Mouse (Mus musculus) bone marrow macrophage, adult 2 months (primary cell): ENCODE measurements around the gene Ptprg. TPM values are rescaled to one million over a fixed set of nuclear protein-coding genes. Genes with fewer than 3 reads are reported as not detected.

Source experiments
- H3K27ac ChIP-seq: 2 replicates; pipeline ENCODE4 v1.5.1; 2012; ENCODE audit warnings: low read depth, low read length; ENCODE audit not compliant: insufficient read depth
- H3K4me1 ChIP-seq: 2 replicates; pipeline ENCODE4 v1.6.1; 2012; ENCODE audit warnings: low read length; ENCODE audit not compliant: control insufficient read depth, insufficient read depth
- H3K4me3 ChIP-seq: 2 replicates; pipeline ENCODE4 v1.5.1; 2012; ENCODE audit warnings: mild to moderate bottlenecking, low read length, moderate library complexity; ENCODE audit not compliant: insufficient read depth
- CTCF ChIP-seq: IDR thresholded peaks from 2 replicates; pipeline ENCODE4 v1.5.1; 2012; ENCODE audit warnings: low read depth, mild to moderate bottlenecking, low read length, moderate library complexity
- POLR2A ChIP-seq: IDR thresholded peaks from 2 replicates; pipeline ENCODE4 v1.6.1; 2012; ENCODE audit warnings: mild to moderate bottlenecking, low read depth, low read length, borderline replicate concordance
- polyA plus RNA-seq: library from polyadenylated mRNA; stranded (reverse); fragments of >200 nt; gene quantifications from 2 replicates; pipeline ENCODE4 v1.2.4, GENCODE M21; 2012; ENCODE audit not compliant: missing spikeins, insufficient read depth, insufficient read length

The Ptprg gene
- polyA plus RNA-seq, 1 experiment = 0.76 TPM

DNA sequence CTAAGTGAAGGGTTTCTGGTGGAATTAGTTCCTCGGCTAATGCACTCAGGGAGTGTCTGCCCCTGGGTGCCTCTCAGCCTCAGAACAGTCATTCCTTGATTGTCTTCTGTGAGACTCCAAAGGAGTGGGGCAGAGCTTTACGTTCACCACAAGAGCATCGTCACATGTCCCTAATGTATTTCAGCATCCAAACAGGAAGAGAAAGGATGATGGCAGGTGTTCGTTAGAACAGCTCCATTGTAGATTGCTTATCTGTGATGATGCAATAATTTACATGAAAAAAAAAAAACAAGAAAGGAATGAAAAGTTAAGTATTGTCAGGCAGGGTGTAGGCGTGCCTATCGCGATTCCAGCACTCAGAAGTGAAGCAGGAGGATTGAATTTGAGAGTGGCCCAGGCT is 84.3 kb downstream of the Ptprg start:
- Histone ChIP-seq H3K4me3 (no peak overlapping the region), H3K27ac (no peak overlapping the region), H3K4me1 (no peaks in the 10 kb centered on the region)
- TF ChIP-seq POLR2A = no peak
- TF ChIP-seq CTCF = no peak

DNA sequence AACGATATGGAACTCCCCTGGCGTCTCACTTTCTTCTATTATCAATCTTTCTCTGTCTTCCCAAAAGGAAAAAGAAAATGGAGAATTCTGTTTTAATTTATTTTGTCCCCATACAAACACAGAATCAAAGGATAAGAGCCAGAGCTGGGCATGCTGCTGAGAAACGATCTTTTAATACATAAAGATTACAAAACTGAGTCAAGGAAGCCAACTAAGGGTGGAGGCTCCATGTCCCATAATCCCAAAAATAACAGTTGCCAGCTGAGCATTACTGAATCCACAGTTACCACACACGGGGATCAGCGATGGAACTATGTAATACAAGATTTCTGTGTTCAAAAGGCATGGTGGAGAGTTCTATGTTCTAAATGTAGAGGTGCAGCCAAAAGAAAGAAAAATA is 86.0 kb downstream of the Ptprg start:
- TF ChIP-seq CTCF (no peak), POLR2A (no peak)
- H3K27ac ChIP-seq = no peak overlapping the region

DNA sequence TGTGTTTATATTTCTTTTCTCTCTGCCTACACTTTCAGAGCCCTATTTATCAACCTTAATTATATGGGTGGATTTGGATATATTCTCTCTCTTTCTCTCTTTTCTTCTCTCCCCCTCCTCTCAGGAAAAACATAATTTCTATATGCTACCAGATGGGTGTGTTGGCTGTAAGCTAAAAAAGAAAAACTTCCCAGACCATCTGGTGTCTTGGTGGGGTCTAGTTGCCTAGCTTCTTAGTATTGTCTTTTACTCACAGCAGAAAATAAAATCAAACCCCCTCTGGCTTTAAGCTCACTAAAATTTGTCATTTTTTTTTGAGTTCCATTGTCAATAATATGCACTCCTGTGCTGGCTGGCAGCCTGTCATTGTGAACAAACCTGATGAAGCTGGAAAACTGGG is 87.0 kb downstream of the Ptprg start:
- no peak overlapping the region for H3K4me3 ChIP-seq
- TF ChIP-seq POLR2A (no peak), CTCF (no peak)

More for the DNA sequence above, 86.0 kb downstream of the Ptprg start:
- H3K4me1 ChIP-seq = no peaks in the 10 kb centered on the region
- H3K4me3 ChIP-seq = no peak overlapping the region

DNA sequence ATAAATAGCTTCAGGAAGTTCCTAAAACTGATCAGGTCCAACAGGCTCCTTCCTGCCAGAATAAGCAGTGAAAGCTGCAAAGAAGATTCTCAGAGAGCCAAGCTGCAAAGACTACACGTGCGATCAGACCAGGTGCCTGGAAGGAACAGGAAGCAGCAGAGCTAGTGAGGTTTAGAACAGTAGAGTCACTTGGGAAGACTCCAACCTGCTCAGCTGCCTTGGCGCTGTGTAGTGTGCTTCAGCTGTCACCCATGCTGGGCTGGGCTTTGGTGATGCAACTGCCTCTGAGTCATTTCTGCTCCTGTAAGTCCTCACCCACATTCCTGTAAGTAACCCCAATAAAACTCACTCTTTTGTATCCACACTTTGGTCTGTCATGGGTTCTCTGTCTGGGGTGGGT is 87.7 kb downstream of the Ptprg start:
- H3K27ac ChIP-seq = no peak overlapping the region

More for the DNA sequence above, 87.0 kb downstream of the Ptprg start:
- Histone ChIP-seq H3K4me1 (no peaks in the 10 kb centered on the region), H3K27ac (no peak overlapping the region)

DNA sequence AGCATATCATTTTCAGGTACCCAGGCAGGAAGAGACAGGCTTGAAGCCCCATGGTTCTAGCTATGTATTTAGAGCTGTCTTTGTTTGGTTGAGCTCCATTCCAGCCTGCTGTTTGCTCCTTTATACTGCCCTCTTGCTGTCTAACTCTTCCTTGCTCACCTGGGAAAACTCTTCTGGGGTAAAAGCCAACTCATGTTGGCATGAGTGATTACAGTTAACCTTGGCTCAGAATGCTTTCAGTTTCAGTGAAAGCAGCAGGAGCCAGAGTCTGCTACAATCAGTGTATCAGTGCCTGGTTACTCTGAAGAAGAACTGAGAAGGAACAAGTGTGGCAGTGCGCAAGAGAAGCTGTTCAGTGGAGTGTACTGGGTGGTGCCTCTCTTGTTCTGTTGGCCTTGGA is 89.6 kb downstream of the Ptprg start:
- no peak overlapping the region for H3K4me3 ChIP-seq
- no peak for TF ChIP-seq CTCF
- no peak for TF ChIP-seq POLR2A
- H3K27ac ChIP-seq = no peak overlapping the region
- H3K4me1 ChIP-seq = no peaks in the 10 kb centered on the region

More for the DNA sequence above, 87.7 kb downstream of the Ptprg start:
- Histone ChIP-seq H3K4me1 (no peaks in the 10 kb centered on the region), H3K4me3 (no peak overlapping the region)
- no peak for TF ChIP-seq POLR2A
- no peak for TF ChIP-seq CTCF

DNA sequence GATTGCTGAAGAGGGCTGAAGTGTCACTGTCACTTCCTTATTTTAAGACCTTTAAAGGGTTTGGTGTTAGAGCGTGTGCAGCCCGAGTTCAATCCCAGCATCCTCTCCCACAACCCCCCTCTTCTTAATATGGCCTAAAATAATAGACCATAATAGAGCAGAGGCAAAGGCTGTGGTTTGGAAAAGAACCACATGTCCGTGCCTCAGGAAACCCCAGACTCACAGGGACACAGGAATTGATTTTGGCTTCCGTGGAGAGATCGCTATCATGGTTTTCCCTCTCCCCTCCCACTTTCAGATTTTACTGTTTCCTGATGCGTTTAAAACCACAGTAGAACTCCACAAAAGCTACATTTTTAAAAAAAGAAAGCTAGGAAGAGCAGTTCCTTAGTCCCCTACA is 104.0 kb downstream of the Ptprg start:
- TF ChIP-seq CTCF (no peak), POLR2A (no peak)
- Histone ChIP-seq H3K4me1 (no peaks in the 10 kb centered on the region), H3K4me3 (no peak overlapping the region), H3K27ac (no peak overlapping the region)

DNA sequence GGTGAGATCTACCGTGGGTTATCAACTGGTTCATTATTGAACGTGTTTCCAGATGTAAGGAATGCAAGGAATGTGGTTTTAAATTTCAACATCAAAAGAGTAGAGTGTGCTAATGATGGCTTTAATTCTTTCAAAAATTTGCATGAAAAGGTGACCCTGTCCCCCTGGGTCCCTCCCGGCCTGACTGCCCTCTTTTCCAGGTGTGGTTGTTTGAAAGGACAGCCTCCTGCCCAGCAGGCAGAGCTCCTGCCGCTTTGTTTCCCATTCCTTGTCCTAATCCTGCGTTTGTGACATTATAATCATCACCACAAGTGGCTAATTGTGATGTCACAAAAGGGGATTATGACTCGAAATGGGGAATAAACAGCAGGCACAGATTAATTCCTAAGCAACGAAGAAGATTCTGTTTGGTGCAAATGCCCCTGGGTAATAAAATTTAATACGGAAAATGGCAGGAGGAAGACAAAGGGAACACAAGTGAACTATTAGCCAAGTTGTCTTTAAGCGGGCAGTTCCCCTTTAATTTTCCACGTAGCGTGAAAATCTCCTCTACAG is 110.4 kb downstream of the Ptprg start:
- TF ChIP-seq POLR2A = no peak
- no peak for TF ChIP-seq CTCF
- H3K27ac ChIP-seq = no peak overlapping the region
- no peaks in the 10 kb centered on the region for H3K4me1 ChIP-seq
- no peak overlapping the region for H3K4me3 ChIP-seq

DNA sequence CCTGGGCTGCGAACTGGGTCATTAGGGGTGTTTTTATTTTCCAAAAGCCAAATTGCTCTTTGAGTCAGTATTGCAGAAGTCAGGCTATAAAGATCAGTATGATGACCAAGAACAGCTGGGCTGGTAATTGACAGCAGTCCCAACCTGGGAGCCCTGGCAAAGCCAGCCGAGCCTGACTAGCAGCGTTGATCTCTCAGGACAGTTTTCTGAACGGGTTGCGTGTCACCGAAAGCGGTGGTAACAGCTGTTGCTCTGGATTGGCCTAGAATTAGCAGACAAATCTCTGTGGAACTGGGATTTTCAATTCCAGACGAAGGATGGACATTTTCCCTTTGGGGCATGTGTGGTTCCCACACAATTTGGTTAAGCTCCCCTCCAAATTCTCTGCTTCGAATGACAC is 111.0 kb downstream of the Ptprg start:
- Histone ChIP-seq H3K27ac (no peak overlapping the region), H3K4me3 (no peak overlapping the region), H3K4me1 (no peaks in the 10 kb centered on the region)
- TF ChIP-seq POLR2A = no peak
- TF ChIP-seq CTCF = no peak

DNA sequence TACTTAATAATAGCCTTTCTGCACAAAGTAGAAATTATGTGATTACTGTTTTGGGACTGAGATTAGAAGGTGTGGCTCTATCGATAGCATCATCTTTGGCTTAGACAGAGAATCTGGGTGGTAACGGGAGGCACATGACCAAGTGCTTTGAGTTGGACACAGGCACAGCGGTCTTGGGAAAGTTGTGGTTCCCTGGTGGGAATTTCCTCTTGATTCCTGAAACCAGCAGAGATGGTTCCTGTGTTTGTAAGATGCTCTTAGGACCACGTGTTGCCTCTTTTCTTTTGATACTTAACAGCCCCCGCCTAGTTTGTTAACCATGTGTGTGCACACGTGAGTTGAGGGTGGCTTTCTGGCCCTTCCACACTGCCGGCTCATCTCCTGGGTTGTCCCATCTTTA is 111.7 kb downstream of the Ptprg start:
- Histone ChIP-seq H3K27ac (no peak overlapping the region), H3K4me1 (no peaks in the 10 kb centered on the region), H3K4me3 (no peak overlapping the region)
- TF ChIP-seq CTCF = no peak
- no peak for TF ChIP-seq POLR2A

- TF ChIP-seq POLR2A = no peak
- TF ChIP-seq CTCF = no peak
- Histone ChIP-seq H3K27ac (no peak overlapping the region), H3K4me1 (no peaks in the 10 kb centered on the region), H3K4me3 (no peak overlapping the region)
These were observed 114.4 kb downstream of the Ptprg start for GRCm38 (mm10) chr14:11667762-11668161.

DNA sequence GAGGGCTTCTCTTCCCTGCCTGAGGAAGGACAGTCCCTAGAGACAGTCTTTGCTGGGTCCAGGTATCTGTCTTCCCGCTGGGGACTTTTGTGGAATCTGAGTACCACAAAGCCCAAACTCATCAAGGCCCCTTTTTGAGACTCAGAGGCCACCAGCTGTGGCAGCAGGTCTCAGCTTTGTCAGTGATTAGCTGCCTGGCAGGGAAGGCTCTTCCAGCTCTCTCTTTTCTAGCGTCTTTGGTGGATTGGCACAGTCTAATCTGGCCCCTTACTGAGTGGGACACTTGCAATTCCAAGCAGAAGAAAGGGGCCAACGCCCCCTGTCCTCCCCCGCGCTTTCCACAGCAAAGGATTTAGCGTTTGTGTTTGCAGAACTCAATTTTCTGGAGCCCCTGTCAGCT is 117.5 kb downstream of the Ptprg start:
- no peak for TF ChIP-seq POLR2A
- TF ChIP-seq CTCF = no peak
- Histone ChIP-seq H3K27ac (no peak overlapping the region), H3K4me1 (no peaks in the 10 kb centered on the region), H3K4me3 (no peak overlapping the region)
